Comparison of ENCODE assay signal across 17 mouse cellular contexts in genomic region chr6:136255726-136256512, GRCm38 (mm10).
DNase-seq lines count a peak whose midpoint lies in the region; ATAC-seq and TF ChIP-seq lines count a peak whose summit lies in the region.
"Had no signal": no experiment of that assay in that cellular context is flagged by ENCODE, and none has a peak within 500 bp of the region (broad histone marks: within the 10 kb centered on the region; RNA-seq: fewer than 3 reads in every experiment).

No protein-coding gene starts in this region.

- DNase-seq in forebrain, embryonic 10.5 days (ENCODE audit: extremely low spot score, low spot score): no peak
- DNase-seq in hindbrain, postnatal 0 days (ENCODE audit: low spot score): peak; percentile 33
- no peak for DNase-seq in limb, embryonic 10.5 days (ENCODE audit: low spot score)
- peak; percentile 19 to 20 for DNase-seq in layer of hippocampus, postnatal 36 days
- no peak for DNase-seq in spleen, adult 18-20 months
- DNase-seq: adrenal gland, postnatal 36 days; cerebellum, adult 9-10 months; gastrocnemius, postnatal 14 days; liver; right cerebral cortex, adult 18-20 months; thymus, postnatal 14 days had no signal

- H3K4me3 ChIP-seq in forebrain, embryonic 15.5 days: no peak overlapping the region
- no peak overlapping the region for H3K4me3 ChIP-seq in forebrain, embryonic 10.5 days
- H3K4me3 ChIP-seq in hindbrain, postnatal 0 days (ENCODE audit: low read length): no peak overlapping the region
- H3K4me3 ChIP-seq in hindbrain, embryonic 13.5 days: no peak overlapping the region
- no peak overlapping the region for H3K4me3 ChIP-seq in limb, embryonic 13.5 days
- no peak overlapping the region for H3K4me3 ChIP-seq in limb, embryonic 10.5 days
- H3K4me3 ChIP-seq: embryonic facial prominence, embryonic 13.5 days; hindbrain, embryonic 10.5 days had no signal

- H3K27ac ChIP-seq in forebrain, embryonic 15.5 days (replicated peaks): no peak overlapping the region
- H3K27ac ChIP-seq in forebrain, embryonic 10.5 days: no peak overlapping the region
- no peak overlapping the region for H3K27ac ChIP-seq in hindbrain, postnatal 0 days
- no peak overlapping the region for H3K27ac ChIP-seq in hindbrain, embryonic 13.5 days
- no peak overlapping the region for H3K27ac ChIP-seq in limb, embryonic 13.5 days
- H3K27ac ChIP-seq in limb, embryonic 10.5 days: no peak overlapping the region
- H3K27ac ChIP-seq: embryonic facial prominence, embryonic 13.5 days; hindbrain, embryonic 10.5 days had no signal

- 53% methylated on average over 10 of the region's 10 CpGs for WGBS in forebrain, embryonic 15.5 days
- WGBS in forebrain, embryonic 10.5 days: 66% methylated on average over 10 of the region's 10 CpGs
- 37% methylated on average over 10 of the region's 10 CpGs for WGBS in hindbrain, postnatal 0 days
- WGBS in hindbrain, embryonic 13.5 days: 50% methylated on average over 10 of the region's 10 CpGs
- 33% methylated on average over 10 of the region's 10 CpGs for WGBS in limb, embryonic 13.5 days
- 37% methylated on average over 10 of the region's 10 CpGs for WGBS in limb, embryonic 10.5 days

- no peak overlapping the region for H3K4me2 ChIP-seq in forebrain, embryonic 15.5 days (replicated peaks)
- H3K4me2 ChIP-seq in hindbrain, postnatal 0 days (ENCODE audit: low read depth, low read length): no peak overlapping the region
- no peak overlapping the region for H3K4me2 ChIP-seq in hindbrain, embryonic 13.5 days
- H3K4me2 ChIP-seq in limb, embryonic 13.5 days (replicated peaks): no peak overlapping the region
- H3K4me2 ChIP-seq: embryonic facial prominence, embryonic 13.5 days had no signal

- H3K9ac ChIP-seq in forebrain, embryonic 15.5 days (replicated peaks): no peak overlapping the region
- no peak overlapping the region; the same call in 1 of the 2 replicates for H3K9ac ChIP-seq in hindbrain, postnatal 0 days (replicated peaks; ENCODE audit: low read length)
- H3K9ac ChIP-seq in hindbrain, embryonic 13.5 days: no peak overlapping the region
- peak overlapping the region; percentile 25; the same call in 1 of the 2 replicates for H3K9ac ChIP-seq in limb, embryonic 13.5 days
- H3K9ac ChIP-seq: embryonic facial prominence, embryonic 13.5 days had no signal

- H3K9me3 ChIP-seq in forebrain, embryonic 15.5 days: no peaks in the 10 kb centered on the region
- no peaks in the 10 kb centered on the region for H3K9me3 ChIP-seq in forebrain, embryonic 10.5 days
- H3K9me3 ChIP-seq in hindbrain, postnatal 0 days (ENCODE audit: low read length): no peaks in the 10 kb centered on the region
- H3K9me3 ChIP-seq in hindbrain, embryonic 13.5 days: no peaks in the 10 kb centered on the region
- no peaks in the 10 kb centered on the region for H3K9me3 ChIP-seq in limb, embryonic 13.5 days
- no peaks in the 10 kb centered on the region for H3K9me3 ChIP-seq in limb, embryonic 10.5 days (replicated peaks)
- H3K9me3 ChIP-seq: embryonic facial prominence, embryonic 13.5 days; hindbrain, embryonic 10.5 days had no signal

- H3K36me3 ChIP-seq in forebrain, embryonic 15.5 days: no peaks in the 10 kb centered on the region
- no peaks in the 10 kb centered on the region for H3K36me3 ChIP-seq in forebrain, embryonic 10.5 days (replicated peaks)
- H3K36me3 ChIP-seq in hindbrain, postnatal 0 days (ENCODE audit: insufficient read depth, low read length): no peaks in the 10 kb centered on the region
- no peaks in the 10 kb centered on the region for H3K36me3 ChIP-seq in hindbrain, embryonic 13.5 days
- H3K36me3 ChIP-seq in limb, embryonic 13.5 days: no peaks in the 10 kb centered on the region
- no peaks in the 10 kb centered on the region for H3K36me3 ChIP-seq in limb, embryonic 10.5 days
- H3K36me3 ChIP-seq: embryonic facial prominence, embryonic 13.5 days; hindbrain, embryonic 10.5 days had no signal

- no peaks in the 10 kb centered on the region for H3K4me1 ChIP-seq in forebrain, embryonic 15.5 days
- no peaks in the 10 kb centered on the region for H3K4me1 ChIP-seq in forebrain, embryonic 10.5 days
- H3K4me1 ChIP-seq in hindbrain, postnatal 0 days (ENCODE audit: insufficient read depth, low read length): no peaks in the 10 kb centered on the region
- H3K4me1 ChIP-seq in hindbrain, embryonic 13.5 days (replicated peaks): no peaks in the 10 kb centered on the region
- H3K4me1 ChIP-seq in limb, embryonic 13.5 days: peaks cover 6% of the 10 kb centered on the region; the same call in 1 of the 2 replicates
- no peaks in the 10 kb centered on the region for H3K4me1 ChIP-seq in limb, embryonic 10.5 days
- H3K4me1 ChIP-seq: embryonic facial prominence, embryonic 13.5 days had no signal

- TF ChIP-seq CTCF in hindbrain, postnatal 0 days (IDR thresholded peaks at IDR 0.05; ENCODE audit: low read depth): no peak

- no peaks in the 10 kb centered on the region for H3K27me3 ChIP-seq in forebrain, embryonic 15.5 days
- no peaks in the 10 kb centered on the region for H3K27me3 ChIP-seq in forebrain, embryonic 10.5 days (ENCODE audit: poor library complexity, severe bottlenecking)
- H3K27me3 ChIP-seq in hindbrain, postnatal 0 days (ENCODE audit: insufficient read depth, low read length): no peaks in the 10 kb centered on the region
- H3K27me3 ChIP-seq in hindbrain, embryonic 13.5 days: no peaks in the 10 kb centered on the region
- H3K27me3 ChIP-seq in limb, embryonic 13.5 days: no peaks in the 10 kb centered on the region
- no peaks in the 10 kb centered on the region for H3K27me3 ChIP-seq in limb, embryonic 10.5 days (ENCODE audit: low read depth, poor library complexity, severe bottlenecking)
- H3K27me3 ChIP-seq: embryonic facial prominence, embryonic 13.5 days had no signal

- ATAC-seq in forebrain, embryonic 15.5 days (replicated peaks): 0 out of 2 replicates have a peak, but pooled peaks have one; percentile 29
- ATAC-seq in hindbrain, postnatal 0 days: peak; percentile 59; the same call in 1 of the 2 replicates
- no peak for ATAC-seq in hindbrain, embryonic 13.5 days (ENCODE audit: low FRiP score)
- ATAC-seq in limb, embryonic 13.5 days (ENCODE audit: low FRiP score, low read depth): no peak
- ATAC-seq: intestine, embryonic 16.5 days had no signal

Comparison
In these comparisons a context has a peak if more than half of its experiments do, and no peak if none do; other contexts are left out.
1. ATAC-seq: peak in forebrain, embryonic 15.5 days (single experiment) and hindbrain, postnatal 0 days (single experiment); none in hindbrain, embryonic 13.5 days (single experiment) and limb, embryonic 13.5 days (single experiment).
2. DNase-seq: peak in hindbrain, postnatal 0 days (single experiment) and layer of hippocampus, postnatal 36 days (2 of 2); none in forebrain, embryonic 10.5 days (single experiment), limb, embryonic 10.5 days (single experiment) and spleen, adult 18-20 months (0 of 2).